Mouse (Mus musculus): ENCODE results near the gene Tmem72.

Tmem72 gene

GRCm38 (mm10) chr6:116649811-116650210 lies 66.9 kb downstream of the Tmem72 start:
- peak in 1 of 2 experiments; percentile 41 for DNase-seq (ENCODE audit: low spot score in 2 of 2)

DNA sequence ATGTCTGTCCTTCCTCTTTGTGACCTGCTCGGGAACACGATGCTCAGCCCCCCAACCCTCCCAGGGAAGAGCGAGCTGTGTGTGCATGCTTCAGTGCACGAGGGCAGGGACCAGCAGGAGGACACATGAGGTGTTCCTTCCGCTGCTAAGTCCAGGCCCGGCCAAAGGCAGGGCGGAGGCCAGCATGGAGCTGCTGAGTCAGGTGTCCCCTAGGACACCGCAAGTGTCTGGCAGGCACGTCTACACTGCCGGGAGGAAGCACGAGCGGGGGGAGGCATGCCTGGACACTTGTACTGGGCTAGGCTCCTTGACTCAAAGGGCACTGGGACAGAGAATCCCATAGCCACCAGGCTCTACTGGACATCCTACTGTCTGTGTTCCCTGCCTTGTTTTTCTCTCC lies 69.0 kb downstream of the Tmem72 start:
- peak in 1 of 2 experiments; percentile 47 for DNase-seq (ENCODE audit: low spot score in 2 of 2)

DNA sequence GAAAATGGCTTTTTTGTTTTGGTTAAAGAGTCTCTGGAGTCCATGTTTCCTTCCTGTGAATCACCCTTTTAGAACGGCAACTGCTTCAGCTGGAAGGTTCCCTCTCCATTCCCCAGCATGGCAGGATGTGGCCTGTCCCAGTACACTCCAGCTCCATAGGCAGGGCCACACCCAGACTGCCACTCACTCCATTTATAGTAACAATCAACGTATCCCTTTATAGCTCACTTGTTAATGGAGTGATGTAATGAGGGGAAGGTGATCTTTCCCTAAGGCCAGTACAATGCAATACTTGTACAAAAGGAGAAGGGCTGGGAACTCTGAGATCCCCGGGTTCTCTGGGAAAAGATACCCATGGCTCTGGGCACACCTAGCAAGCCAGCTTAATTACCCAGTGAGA lies 72.4 kb downstream of the Tmem72 start:
- no peak for DNase-seq (ENCODE audit: low spot score in 2 of 2)

- DNase-seq (ENCODE audit: low spot score in 2 of 2): no peak
These were observed 72.8 kb downstream of the Tmem72 start for GRCm38 (mm10) chr6:116643881-116644280.

DNA sequence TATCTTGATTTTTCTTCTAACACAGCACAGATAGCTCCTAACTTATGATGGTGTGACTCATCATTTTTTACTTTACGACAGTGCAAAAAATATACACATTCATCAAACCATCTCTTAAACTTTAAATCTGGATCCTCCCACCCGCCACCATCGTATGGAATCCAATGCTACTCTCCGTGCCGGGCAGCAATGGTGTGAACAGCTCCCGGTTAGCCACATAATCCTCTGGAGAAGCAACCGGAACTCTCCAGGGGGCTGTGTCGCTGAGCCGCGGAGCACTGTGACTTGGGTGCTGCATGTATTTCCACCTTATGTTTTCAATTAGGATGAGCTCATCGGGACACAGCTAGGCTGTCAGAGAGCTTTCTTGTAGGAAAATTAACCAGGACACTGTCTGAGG lies 73.8 kb downstream of the Tmem72 start:
- DNase-seq (ENCODE audit: low spot score in 2 of 2): no peak

DNA sequence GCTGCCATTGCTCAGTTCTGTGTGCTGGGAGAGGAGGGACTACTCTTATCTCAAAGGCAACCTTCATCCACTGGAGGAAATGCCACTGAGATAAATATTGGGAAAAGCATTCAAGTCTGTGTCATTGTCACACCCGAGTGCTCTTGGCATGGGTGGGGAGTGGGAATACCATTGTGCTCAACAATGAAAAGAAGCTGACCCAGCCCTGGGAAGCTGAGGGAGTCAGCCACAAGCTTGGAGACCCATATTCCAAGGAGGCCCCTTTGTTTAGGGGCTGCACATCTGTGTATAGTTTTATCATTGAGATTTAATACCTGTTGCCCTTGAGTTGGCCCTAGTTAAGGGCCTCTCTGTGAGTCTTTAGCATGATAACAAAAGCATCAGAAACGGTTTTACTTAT lies 77.0 kb downstream of the Tmem72 start:
- DNase-seq (ENCODE audit: low spot score in 2 of 2): no peak

GRCm38 (mm10) chr6:116638871-116639270 lies 77.8 kb downstream of the Tmem72 start:
- DNase-seq (ENCODE audit: low spot score in 2 of 2): no peak

DNA sequence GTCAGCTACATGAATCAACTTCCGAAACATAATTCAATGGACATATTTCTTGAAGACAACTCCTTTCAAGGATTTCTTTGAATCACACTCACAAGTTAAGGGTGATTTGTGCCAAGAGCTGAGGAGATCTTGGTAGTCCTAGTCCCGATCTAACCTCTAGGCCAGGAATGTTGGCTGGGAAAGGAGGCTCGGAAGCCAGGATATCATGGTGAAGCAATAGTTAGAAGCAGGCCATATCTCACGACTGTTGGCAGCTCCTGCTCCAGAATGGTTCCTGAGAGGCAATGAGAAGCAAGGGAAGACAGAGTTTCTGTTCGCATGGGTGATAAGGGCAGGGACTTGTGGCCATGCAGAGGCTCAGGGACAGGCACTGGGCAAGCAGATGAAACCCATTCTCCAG lies 79.2 kb downstream of the Tmem72 start:
- DNase-seq (ENCODE audit: low spot score in 2 of 2): no peak

GRCm38 (mm10) chr6:116636581-116637235 lies 80.0 kb downstream of the Tmem72 start:
- DNase-seq (ENCODE audit: low spot score in 2 of 2): no peak

DNA sequence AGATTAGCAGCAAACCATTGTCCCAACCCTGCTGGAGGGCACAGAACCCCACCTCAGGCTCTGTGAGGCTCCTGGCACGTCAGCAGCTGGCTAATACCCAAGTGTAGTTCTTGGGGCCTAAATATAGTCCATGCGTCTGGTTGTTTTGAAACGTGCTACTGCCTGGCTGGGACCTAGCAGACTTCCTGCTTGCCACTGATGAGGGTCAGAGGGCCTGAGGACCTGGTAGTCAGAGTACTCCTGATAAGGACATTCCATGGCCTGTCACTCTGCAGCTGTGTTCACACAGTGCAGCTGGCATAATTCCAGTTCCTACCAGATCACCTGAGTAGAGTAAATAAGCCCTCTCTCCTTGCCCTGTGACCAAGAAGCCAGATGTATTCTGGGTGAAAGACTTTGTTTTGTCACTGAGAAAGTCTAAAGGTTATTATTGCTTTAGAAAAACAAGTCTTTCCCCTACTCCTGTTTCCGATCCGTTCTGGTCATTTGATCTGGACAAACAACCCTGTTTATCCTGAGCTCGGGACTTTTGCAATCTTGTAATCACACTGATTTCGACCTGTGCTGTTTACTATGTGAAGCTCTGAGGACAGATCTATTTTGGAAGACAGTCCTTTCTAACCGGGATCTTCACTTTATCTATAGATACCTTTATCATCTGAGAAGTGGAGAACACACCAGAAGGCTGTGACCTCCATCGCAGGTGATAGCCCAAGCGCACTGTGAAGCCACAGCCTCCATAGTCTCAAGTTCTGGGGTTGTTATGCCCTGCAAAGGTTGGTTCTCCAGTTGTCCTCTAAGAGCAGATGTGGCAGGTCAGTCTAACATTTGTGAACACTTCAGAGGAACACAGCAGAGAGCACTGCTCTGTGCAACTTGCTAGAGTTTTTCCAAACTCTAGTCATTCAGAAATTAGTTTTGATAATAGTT lies 81.2 kb downstream of the Tmem72 start:
- peak; percentile 56 to 79 for DNase-seq (ENCODE audit: low spot score in 2 of 2)

DNA sequence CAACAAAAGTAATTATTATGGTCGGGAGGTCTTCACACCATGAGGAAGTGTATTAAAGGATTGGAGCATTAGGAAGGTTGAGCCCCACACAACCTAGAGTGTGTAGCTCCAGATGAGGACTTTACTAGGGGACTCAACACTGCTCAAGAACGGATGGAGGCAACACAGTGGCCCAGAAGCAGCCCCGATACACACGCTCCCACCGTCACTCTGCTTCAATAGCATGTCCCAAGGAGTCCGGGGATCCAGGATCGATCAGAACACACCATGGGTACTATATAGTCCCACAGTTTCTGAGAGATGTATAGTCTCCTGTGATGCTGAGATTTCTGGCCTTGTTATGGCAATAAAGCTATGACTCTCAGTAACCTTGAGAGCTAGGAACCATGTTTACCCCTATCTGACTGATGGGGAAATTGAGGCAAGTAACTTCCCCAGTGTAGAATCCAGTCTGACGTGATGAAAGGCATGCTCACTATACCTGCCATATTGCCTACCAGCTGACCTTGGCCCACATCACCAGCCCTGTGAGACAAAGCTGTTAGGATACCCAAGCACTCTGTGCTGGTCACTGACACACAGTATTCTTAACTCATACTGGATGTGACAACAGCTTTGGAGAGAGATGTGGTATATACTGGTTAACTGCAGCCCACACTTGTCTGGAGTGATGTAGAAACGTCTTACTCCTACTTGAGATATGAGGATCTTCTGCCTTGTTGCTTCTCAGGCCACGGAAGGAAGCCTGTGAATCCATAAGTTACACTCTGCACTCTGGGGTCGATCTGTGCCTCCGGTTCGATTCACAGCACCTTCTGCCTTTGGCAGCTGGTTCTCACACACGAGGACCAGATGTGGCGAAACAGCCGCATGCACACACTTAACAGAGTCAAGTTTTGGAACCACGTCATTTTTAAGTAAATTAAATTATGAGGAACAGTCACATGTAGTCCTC lies 82.7 kb downstream of the Tmem72 start:
- DNase-seq (ENCODE audit: low spot score in 2 of 2): no peak

GRCm38 (mm10) chr6:116632129-116632528 lies 84.6 kb downstream of the Tmem72 start:
- peak; percentile 65 to 72 for DNase-seq (ENCODE audit: low spot score in 2 of 2)

DNA sequence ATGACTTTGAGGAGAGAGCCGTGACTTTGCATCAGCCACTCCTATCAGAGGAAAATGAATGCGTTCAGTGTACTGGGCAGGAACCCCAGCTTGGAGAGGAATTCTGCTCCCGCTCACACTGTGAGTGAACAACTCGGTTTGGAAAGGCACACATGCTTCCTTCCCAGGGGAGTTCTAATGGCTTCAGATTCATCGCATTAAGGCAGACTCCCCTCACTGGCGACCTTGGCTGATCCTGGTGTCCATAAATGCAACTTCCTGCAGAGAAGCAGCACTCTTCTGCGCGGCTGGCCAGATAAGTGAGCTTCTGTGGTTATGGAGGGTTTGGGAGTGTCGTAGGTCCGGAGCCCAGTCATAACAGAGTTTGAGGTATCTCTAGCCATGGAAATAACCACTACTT lies 86.9 kb downstream of the Tmem72 start:
- no peak for DNase-seq (ENCODE audit: low spot score in 2 of 2)
